Mouse (Mus musculus): ENCODE results near the gene Bbs9. TPM values are rescaled to one million over a fixed set of nuclear protein-coding genes. Genes with fewer than 3 reads are reported as not detected.
"Not testable (repeated sequence)": the region's sequence is repeated elsewhere in the genome, so short reads cannot be mapped to it uniquely, and the experiment has no call there.

Gene Bbs9
- total RNA-seq, 2 experiments from 2014 or later: 18.9 to 20.8 TPM

DNA sequence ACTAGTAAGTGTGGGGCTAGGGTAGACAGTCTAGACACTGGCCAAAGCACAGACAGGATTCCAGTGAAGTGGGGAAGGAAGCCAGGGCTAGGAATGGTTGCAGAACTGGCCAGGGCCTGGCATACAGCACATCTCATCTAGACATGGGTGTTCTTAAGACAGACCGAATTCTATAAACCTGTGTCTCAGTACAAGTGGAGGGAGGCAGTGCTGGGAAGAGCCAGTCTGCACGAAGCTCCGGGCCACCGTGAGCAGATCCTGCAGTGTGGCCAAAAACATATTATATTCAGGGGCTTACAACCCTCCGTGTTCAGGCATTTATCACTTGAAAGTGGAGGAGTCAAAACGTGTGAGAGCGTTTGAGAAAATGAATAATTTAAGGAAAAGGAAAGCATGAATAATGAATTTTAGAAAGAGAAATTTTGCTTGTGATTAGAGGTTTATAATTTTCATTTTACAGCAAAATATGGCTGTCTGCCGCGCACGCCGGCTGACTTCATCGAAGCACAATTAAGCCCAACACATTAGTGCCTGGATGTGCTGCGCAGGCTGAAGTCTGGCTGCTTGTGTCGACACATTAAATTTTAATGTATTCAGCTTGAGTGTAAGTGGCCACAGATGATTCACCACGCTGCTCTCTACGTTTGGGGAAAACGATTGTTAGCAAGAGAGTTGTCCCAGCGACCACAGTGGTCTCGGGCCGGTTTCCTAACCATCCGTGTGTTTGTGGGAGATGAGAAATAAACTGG, 353.9 kb downstream of the Bbs9 start:
- ATAC-seq (replicated peaks; ENCODE audit: poor library complexity): no peak

DNA sequence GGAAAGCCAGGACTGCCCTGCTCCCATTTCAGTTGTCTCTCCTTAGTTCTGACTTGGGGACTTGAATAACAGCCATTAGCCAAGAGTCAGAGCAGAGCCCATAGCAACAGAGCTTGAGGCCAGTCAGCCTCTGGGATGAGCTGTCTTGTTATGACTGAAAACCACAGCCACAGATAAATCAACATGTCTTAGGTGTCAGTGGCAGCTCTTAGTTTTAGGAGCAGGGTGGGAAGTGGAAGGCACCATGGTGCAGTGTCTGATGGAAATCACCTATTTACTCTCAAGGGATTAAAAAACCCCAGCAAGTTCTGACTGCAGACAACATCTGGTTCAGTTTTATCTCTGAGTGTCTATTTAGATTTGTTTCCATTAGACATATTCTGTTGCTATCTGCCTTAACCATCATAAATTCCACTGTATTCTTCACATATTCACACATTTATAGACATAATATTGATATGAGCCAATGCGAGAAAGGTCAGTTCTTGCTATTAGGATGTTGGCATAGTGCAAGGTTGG, 359.5 kb downstream of the Bbs9 start:
- ATAC-seq (replicated peaks; ENCODE audit: poor library complexity): no peak

DNA sequence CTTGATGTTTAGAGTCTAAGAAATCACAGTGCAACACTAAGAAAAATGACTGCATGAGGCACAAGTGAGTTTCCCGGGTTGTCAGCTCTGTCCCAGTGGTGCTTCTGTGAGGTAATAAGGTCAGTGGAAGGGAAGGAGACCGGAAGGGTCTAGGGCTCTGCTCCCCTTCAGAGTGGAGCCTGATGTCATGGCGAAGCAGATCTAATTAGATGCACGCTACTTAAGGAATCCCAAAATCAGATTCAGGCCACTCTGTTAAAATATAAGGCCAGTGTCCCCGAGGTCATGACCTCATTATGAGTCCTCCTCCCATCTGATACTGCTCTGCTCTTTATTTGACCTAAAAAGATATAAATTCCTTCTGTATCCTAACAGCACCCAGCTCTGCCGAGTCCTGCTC, 361.5 kb downstream of the Bbs9 start:
- no peak for ATAC-seq (replicated peaks; ENCODE audit: poor library complexity)

DNA sequence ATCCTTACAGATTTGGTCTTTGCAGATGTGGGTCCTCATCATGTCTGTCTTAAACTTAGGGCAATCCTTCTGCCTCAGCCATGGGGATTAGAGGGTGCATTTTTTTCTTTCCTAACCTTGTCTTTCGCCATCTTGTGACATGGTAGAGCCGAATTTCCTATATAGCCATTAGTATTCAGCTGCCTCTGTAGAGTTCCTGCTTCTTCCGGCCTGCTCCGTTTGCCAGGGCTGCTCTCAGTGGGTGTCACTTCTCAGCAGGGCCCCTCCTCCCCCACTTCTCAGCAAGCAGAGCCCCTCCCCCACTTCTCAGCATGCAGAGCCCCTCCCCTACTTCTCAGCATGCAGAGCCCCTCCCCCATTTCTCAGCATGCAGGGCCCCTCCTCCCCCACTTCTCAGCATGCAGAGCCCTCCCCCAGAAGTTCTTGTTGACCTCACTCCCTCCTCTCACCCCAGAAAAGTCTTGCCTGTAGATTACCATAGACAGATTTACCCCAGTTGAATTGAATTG, 362.2 kb downstream of the Bbs9 start:
- no peak for ATAC-seq (replicated peaks; ENCODE audit: poor library complexity)

DNA sequence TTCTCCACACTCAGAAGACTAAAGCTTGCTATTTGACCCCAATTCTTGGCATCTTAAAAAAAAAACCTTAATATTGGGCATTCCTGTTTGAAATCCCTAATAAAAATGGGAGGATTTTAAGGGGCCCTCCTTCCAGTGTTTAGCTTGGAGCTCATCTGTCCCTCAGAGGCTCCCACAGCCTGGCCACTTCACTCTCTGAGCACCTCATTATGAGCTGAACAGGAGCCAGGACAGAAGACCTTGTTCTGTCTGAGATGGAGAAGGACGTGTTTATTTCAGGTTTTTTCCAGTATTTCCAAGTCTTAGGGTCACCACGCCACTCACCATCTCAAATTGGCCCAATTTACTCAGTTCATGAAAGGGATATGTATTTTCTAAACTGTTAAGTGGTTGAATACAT, 370.5 kb downstream of the Bbs9 start:
- ATAC-seq (replicated peaks; ENCODE audit: poor library complexity): no peak

DNA sequence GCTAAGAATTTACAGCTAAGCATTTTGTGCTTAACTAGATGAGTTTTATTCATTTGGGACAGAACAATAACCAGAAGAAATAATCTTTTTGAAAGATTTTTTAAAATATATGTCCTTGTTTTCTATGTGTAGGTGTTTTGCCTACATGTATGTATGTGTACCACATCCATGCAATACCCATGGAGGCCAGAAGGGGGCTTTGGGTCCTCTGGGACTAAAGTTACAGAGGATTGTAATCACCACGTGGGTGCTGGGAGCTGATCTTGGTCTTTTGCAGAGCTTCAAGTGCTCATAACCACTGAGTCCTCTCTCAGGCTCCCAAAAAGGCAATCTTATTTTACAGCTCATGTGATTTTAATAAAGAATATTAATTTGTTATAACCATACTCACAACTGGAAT, 371.3 kb downstream of the Bbs9 start:
- ATAC-seq (replicated peaks; ENCODE audit: poor library complexity): no peak

DNA sequence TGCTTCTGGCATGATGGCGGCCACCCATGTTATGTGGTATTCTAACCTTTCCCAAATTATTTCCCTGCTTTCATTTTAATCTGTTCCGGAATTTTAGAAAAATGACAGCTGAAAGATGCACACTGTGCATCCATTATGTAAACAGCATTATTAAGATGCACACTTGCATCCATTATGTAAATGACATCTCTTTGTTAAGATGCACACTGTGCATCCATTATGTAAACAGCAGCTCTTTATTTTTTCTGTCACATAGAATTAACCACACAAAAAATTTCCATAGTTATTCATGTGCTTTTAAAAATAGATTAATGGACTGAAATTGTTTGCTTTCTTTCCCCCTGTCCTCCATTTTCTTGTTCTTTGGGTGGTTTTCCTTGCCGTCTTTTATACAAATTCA, 373.3 kb downstream of the Bbs9 start:
- no peak for ATAC-seq (replicated peaks; ENCODE audit: poor library complexity)

DNA sequence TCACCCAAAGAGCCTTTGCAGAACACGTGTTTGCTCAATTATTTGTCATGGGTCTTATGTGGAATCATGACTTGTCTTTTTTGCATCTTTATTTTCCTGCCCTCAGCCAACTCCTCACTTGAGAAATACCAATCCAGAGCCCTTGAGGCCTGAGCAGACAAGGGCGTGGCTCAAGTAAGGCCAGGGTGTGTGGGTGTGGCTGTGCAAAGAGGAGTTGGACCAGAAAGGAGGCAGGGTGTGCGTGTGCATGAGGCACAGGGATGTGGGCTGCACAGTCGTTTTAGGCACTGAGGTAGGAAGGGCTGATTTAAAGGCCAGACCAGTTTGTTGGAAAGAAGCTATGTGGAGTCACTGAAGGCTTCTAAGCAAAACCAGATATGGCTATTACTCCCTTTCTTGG, 373.7 kb downstream of the Bbs9 start:
- ATAC-seq (replicated peaks; ENCODE audit: poor library complexity): no peak

DNA sequence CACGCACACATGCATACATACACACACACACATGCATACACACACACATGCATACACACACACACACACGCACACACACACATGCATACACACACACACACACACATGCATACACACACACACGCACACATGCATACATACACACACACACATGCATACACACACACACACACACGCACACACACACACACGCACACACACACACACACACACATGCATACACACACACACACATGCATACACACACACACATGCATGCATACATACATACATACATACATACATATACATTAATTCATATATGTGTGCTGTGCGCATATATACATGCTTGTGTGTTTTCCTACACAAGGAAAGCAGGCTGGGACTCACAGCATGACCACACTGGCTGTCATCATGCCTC, 393.6 kb downstream of the Bbs9 start:
- ATAC-seq (replicated peaks; ENCODE audit: poor library complexity): not testable (repeated sequence)

DNA sequence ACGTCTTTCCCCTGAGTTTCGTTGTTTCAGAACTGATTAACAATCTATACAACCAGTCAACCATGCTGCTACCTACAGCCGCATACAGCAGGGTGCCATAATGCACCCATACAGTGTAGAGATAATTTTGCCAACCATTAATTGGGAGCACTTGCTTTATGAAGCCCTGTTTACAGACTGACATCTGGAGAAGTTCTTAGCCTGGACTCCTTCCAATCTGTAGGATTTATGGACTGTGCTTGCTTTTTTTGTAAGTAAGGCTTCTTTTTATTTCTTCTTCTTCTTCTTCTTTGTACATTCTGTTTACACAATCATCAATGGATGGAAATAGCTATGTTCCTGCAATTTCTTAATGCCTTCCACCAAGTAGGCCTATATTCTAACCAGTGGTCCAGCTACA, 395.1 kb downstream of the Bbs9 start:
- no peak for ATAC-seq (replicated peaks; ENCODE audit: poor library complexity)

DNA sequence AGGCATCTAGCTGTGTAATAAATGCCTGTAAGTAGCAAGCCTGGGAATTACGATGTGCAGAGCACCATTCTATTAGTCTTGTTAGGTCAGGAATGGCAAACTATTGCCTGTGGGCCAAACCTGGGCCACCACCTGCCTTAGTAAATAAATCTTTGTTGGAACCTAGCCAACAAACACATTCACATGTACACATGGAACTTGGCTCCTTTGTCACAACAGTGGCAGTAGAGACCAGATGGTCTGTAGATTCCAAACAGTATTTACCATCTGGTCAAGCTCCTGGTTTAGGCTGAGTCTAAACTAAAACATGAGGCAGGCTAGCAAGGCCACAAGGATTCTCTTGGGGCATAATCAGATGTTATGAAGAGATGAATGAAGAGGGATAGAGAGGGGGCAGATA, 399.7 kb downstream of the Bbs9 start:
- ATAC-seq (replicated peaks; ENCODE audit: poor library complexity): no peak

DNA sequence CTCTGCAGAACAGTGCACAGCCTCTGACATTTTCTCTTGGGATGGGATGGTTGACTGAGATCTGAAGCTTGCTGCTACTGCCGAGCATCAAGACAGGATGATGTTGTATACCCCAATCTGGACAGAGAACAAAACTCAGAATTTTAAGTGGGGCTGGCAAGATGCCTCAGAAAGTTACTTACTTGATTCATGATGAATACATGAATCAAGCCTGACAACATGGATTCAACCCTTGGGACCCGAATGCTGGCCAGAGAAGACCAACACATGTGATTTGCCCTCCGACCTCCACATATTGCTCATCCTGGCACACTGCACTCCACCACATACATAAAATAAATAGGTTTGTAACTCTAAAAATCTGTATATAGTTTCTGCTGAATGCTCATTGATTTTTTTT, 403.8 kb downstream of the Bbs9 start:
- ATAC-seq (replicated peaks; ENCODE audit: poor library complexity): no peak

DNA sequence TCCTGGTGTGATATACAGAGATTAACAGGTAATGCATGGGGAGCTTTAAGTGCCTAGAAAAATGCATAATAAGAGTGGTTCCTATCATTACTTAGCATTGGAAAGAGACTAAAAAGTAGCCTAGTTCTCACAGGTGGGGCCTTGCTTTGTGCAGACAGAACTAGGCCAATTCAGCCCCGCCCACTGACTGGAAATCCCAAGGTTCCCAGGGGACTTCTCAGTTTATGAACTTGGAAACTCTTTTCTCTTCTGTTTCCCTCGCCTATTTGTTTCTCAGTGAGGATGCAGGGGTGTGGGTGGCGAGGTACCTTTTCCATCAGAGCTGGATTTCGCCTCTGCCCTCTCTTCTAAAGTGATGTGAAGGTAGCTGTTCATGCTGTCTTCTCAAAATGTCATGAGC, 410.8 kb downstream of the Bbs9 start:
- no peak for ATAC-seq (replicated peaks; ENCODE audit: poor library complexity)

DNA sequence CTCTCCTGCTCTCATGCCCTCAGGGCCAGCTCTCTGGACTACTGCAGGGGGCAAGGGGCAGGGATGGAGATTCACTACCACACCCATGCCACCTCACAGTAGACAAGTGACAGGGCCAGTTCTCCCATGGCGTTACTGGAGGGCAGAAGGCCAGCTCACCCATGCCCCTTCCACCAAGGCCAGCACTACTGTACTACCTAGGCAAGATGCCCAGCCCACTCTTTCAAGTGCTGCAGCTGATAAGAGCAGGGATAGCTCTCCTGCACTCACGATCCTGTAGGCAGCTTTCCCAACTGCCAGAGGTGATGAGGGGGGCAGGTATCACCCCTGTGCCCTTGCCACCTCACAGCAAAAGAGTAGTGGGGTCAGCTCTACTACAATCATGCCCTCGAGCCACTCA, 429.9 kb downstream of the Bbs9 start:
- ATAC-seq (replicated peaks; ENCODE audit: poor library complexity): no peak

DNA sequence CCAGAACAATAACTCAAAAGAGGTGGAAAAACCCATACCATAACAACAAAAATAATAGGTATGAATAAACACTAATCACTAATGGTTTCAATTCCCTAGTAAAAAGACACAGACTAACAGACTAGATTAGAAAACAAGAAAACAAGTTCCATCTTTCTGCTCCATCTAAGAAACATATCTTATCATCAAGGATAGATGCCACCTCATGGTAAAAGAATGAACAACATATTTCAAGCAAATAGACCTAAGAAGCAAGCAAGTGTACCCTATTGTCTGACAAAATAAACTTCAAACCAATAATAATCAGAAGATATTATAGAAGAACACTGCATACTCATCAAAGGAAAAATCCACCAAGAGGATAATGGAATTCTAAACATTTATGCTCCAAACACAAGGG, 441.3 kb downstream of the Bbs9 start:
- ATAC-seq (replicated peaks; ENCODE audit: poor library complexity): no peak

DNA sequence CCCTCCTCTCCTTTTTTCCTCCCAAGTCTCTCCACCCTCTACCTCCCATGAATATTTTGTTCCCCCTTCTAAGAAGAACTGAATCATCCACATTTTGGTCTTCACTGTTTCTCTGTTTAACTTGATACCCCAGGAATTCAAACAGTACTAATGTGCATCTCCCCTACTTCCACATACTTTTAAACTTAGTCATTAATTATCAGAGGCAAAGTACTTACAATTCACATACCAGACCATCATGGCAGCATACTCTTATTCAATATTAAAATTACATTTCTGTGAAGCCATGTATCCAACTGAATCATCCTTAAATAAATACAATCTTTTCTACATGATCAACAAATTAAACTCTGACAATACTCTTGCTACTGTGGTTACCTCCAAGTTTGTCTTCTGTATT, 460.1 kb downstream of the Bbs9 start:
- ATAC-seq (replicated peaks; ENCODE audit: poor library complexity): no peak

Other genes with a start within 250 kb of the Bbs9 start
- gene Zfp599, start 215.8 kb upstream of the Bbs9 start, total RNA-seq (2015): 6.0 and 7.1 TPM in 2 replicates
- gene Zfp599, start 215.8 kb upstream of the Bbs9 start, total RNA-seq (2017): 8.0 and 9.0 TPM in 2 replicates
- 10.2 and 10.9 TPM in 2 replicates for gene Zfp810, start 168.1 kb upstream of the Bbs9 start, total RNA-seq (2015)
- gene Zfp810, start 168.1 kb upstream of the Bbs9 start, total RNA-seq (2017): 14.7 and 15.1 TPM in 2 replicates
- gene Anln, start 86.5 kb upstream of the Bbs9 start, total RNA-seq (2015): 68.3 and 76.2 TPM in 2 replicates
- gene Anln, start 86.5 kb upstream of the Bbs9 start, total RNA-seq (2017): 44.9 and 58.8 TPM in 2 replicates
- gene 9530077C05Rik, start 64.2 kb upstream of the Bbs9 start, total RNA-seq (2015): 2.1 and 2.5 TPM in 2 replicates
- 2.2 and 5.4 TPM in 2 replicates for gene 9530077C05Rik, start 64.2 kb upstream of the Bbs9 start, total RNA-seq (2017)
- gene Gm17545, start 21.4 kb upstream of the Bbs9 start, total RNA-seq (2015): not detected in 2 replicates
- gene Gm17545, start 21.4 kb upstream of the Bbs9 start, total RNA-seq (2017): not detected in 2 replicates
- 129 and 142 TPM in 2 replicates for gene Rp9, start 6.0 kb upstream of the Bbs9 start, total RNA-seq (2015)
- gene Rp9, start 6.0 kb upstream of the Bbs9 start, total RNA-seq (2017): 178 and 208 TPM in 2 replicates

Data from megakaryocyte progenitor cell, adult 5-6 weeks (primary cell).